Mouse (Mus musculus): ENCODE results near the gene Jup. TPM values are rescaled to one million over a fixed set of nuclear protein-coding genes. Genes with fewer than 3 reads are reported as not detected.

Gene Jup
- polyA plus RNA-seq, 1 experiment from 2014 or later = 81.0 TPM

- Histone ChIP-seq H3K9me3 (no peaks in the 10 kb centered on the region), H3K27ac (no peak overlapping the region), H3K27me3 (replicated peaks) (no peaks in the 10 kb centered on the region), H3K9ac (no peak overlapping the region), H3K4me3 (no peak overlapping the region), H3K4me1 (peaks cover 6% of the 10 kb centered on the region; the same call in 1 of the 2 replicates), H3K4me2 (replicated peaks) (no peak overlapping the region), H3K36me3 (peaks cover 52% of the 10 kb centered on the region)
- 84% methylated on average over 6 of the region's 6 CpGs for WGBS
- no peak for ATAC-seq (ENCODE audit: low FRiP score, low read depth)
These were observed 14.9 kb downstream of the Jup start for GRCm38 (mm10) chr11:100382682-100383081.

- 90% methylated on average over 4 of the region's 4 CpGs for WGBS
- H3K36me3 ChIP-seq = peaks cover 68% of the 10 kb centered on the region
These were observed 18.3 kb downstream of the Jup start for GRCm38 (mm10) chr11:100379311-100379710.

GRCm38 (mm10) chr11:100378446-100378845, 19.1 kb downstream of the Jup start:
- no peak overlapping the region for H3K9ac ChIP-seq
- H3K36me3 ChIP-seq = peaks cover 75% of the 10 kb centered on the region
- no peak overlapping the region for H3K27ac ChIP-seq
- no peak overlapping the region for H3K4me3 ChIP-seq
- no peaks in the 10 kb centered on the region for H3K9me3 ChIP-seq
- no peak overlapping the region for H3K4me2 ChIP-seq (replicated peaks)
- WGBS = 93% methylated on average over 5 of the region's 5 CpGs
- no peaks in the 10 kb centered on the region for H3K4me1 ChIP-seq
- ATAC-seq (ENCODE audit: low FRiP score, low read depth) = no peak
- H3K27me3 ChIP-seq (replicated peaks) = no peaks in the 10 kb centered on the region

More at GRCm38 (mm10) chr11:100379311-100379710, 18.3 kb downstream of the Jup start:
- Histone ChIP-seq H3K27ac (no peak overlapping the region), H3K4me2 (replicated peaks) (no peak overlapping the region), H3K27me3 (replicated peaks) (no peaks in the 10 kb centered on the region), H3K9ac (no peak overlapping the region), H3K4me1 (no peaks in the 10 kb centered on the region), H3K9me3 (no peaks in the 10 kb centered on the region), H3K4me3 (no peak overlapping the region)
- no peak for ATAC-seq (ENCODE audit: low FRiP score, low read depth)

- H3K4me1 ChIP-seq = no peaks in the 10 kb centered on the region
- H3K4me2 ChIP-seq (replicated peaks) = no peak overlapping the region
- H3K27ac ChIP-seq = no peak overlapping the region
- H3K9me3 ChIP-seq = no peaks in the 10 kb centered on the region
- 92% methylated on average over 14 of the region's 14 CpGs for WGBS
- no peaks in the 10 kb centered on the region for H3K27me3 ChIP-seq (replicated peaks)
- H3K36me3 ChIP-seq = peaks cover 76% of the 10 kb centered on the region
- no peak overlapping the region for H3K9ac ChIP-seq
- H3K4me3 ChIP-seq = no peak overlapping the region
- no peak for ATAC-seq (ENCODE audit: low FRiP score, low read depth)
These were observed 19.6 kb downstream of the Jup start for GRCm38 (mm10) chr11:100377989-100378388.

- Histone ChIP-seq H3K4me2 (replicated peaks) (no peak overlapping the region), H3K27me3 (replicated peaks) (no peaks in the 10 kb centered on the region), H3K4me3 (no peak overlapping the region), H3K4me1 (no peaks in the 10 kb centered on the region), H3K27ac (no peak overlapping the region), H3K36me3 (peaks cover 77% of the 10 kb centered on the region), H3K9ac (no peak overlapping the region), H3K9me3 (no peaks in the 10 kb centered on the region)
- WGBS = 93% methylated on average over 21 of the region's 21 CpGs
- ATAC-seq (ENCODE audit: low FRiP score, low read depth) = no peak
These were observed 20.7 kb downstream of the Jup start for GRCm38 (mm10) chr11:100376746-100377389.

GRCm38 (mm10) chr11:100376005-100376404, 21.6 kb downstream of the Jup start:
- H3K27me3 ChIP-seq (replicated peaks) = no peaks in the 10 kb centered on the region
- H3K4me1 ChIP-seq = no peaks in the 10 kb centered on the region
- no peak overlapping the region for H3K4me2 ChIP-seq (replicated peaks)
- ATAC-seq (ENCODE audit: low FRiP score, low read depth) = no peak
- peaks cover 72% of the 10 kb centered on the region for H3K36me3 ChIP-seq
- H3K4me3 ChIP-seq = no peak overlapping the region
- H3K27ac ChIP-seq = no peak overlapping the region
- H3K9me3 ChIP-seq = no peaks in the 10 kb centered on the region
- H3K9ac ChIP-seq = no peak overlapping the region
- WGBS = 74% methylated on average over 4 of the region's 4 CpGs

- Histone ChIP-seq H3K27me3 (replicated peaks) (no peaks in the 10 kb centered on the region), H3K27ac (no peak overlapping the region), H3K4me2 (replicated peaks) (no peak overlapping the region), H3K4me3 (no peak overlapping the region), H3K9me3 (no peaks in the 10 kb centered on the region), H3K4me1 (no peaks in the 10 kb centered on the region), H3K9ac (no peak overlapping the region), H3K36me3 (peaks cover 68% of the 10 kb centered on the region)
- 89% methylated on average over 9 of the region's 9 CpGs for WGBS
- ATAC-seq (ENCODE audit: low FRiP score, low read depth) = no peak
These were observed 22.4 kb downstream of the Jup start for GRCm38 (mm10) chr11:100375127-100375526.

- ATAC-seq (ENCODE audit: low FRiP score, low read depth) = no peak
- H3K4me2 ChIP-seq (replicated peaks) = no peak overlapping the region
- H3K27ac ChIP-seq = no peak overlapping the region
- 68% methylated on average over 7 of the region's 8 CpGs for WGBS
- no peaks in the 10 kb centered on the region for H3K4me1 ChIP-seq
- no peak overlapping the region for H3K4me3 ChIP-seq
- H3K9ac ChIP-seq = no peak overlapping the region
- peaks cover 49% of the 10 kb centered on the region for H3K36me3 ChIP-seq
- no peaks in the 10 kb centered on the region for H3K27me3 ChIP-seq (replicated peaks)
- H3K9me3 ChIP-seq = no peaks in the 10 kb centered on the region
These were observed 25.5 kb downstream of the Jup start for GRCm38 (mm10) chr11:100371981-100372558.

- Histone ChIP-seq H3K9me3 (no peaks in the 10 kb centered on the region), H3K27me3 (replicated peaks) (no peaks in the 10 kb centered on the region), H3K4me2 (replicated peaks) (no peak overlapping the region), H3K4me3 (no peak overlapping the region), H3K27ac (no peak overlapping the region), H3K9ac (no peak overlapping the region), H3K36me3 (peaks cover 32% of the 10 kb centered on the region), H3K4me1 (no peaks in the 10 kb centered on the region)
- 84% methylated on average over 8 of the region's 8 CpGs for WGBS
- no peak for ATAC-seq (ENCODE audit: low FRiP score, low read depth)
These were observed 27.7 kb downstream of the Jup start for GRCm38 (mm10) chr11:100369822-100370221.

GRCm38 (mm10) chr11:100369145-100369544, 28.4 kb downstream of the Jup start:
- H3K4me3 ChIP-seq = no peak overlapping the region
- no peak for ATAC-seq (ENCODE audit: low FRiP score, low read depth)
- peaks cover 29% of the 10 kb centered on the region for H3K36me3 ChIP-seq
- H3K27me3 ChIP-seq (replicated peaks) = no peaks in the 10 kb centered on the region
- H3K4me2 ChIP-seq (replicated peaks) = no peak overlapping the region
- 71% methylated on average over 7 of the region's 7 CpGs for WGBS
- no peak overlapping the region for H3K27ac ChIP-seq
- H3K9ac ChIP-seq = no peak overlapping the region
- H3K4me1 ChIP-seq = no peaks in the 10 kb centered on the region
- H3K9me3 ChIP-seq = no peaks in the 10 kb centered on the region

GRCm38 (mm10) chr11:100362979-100363562, 34.5 kb downstream of the Jup start:
- 23% methylated on average over 12 of the region's 12 CpGs for WGBS

GRCm38 (mm10) chr11:100362209-100362978, 35.2 kb downstream of the Jup start:
- WGBS = 15% methylated on average over 8 of the region's 8 CpGs
- no peaks in the 10 kb centered on the region for H3K9me3 ChIP-seq
- H3K27me3 ChIP-seq (replicated peaks) = 0 out of 2 replicates have a peak, but pooled peaks cover 5% of the 10 kb centered on the region
- no peaks in the 10 kb centered on the region for H3K36me3 ChIP-seq
- H3K27ac ChIP-seq = no peak overlapping the region
- no peak overlapping the region for H3K9ac ChIP-seq
- no peak overlapping the region for H3K4me2 ChIP-seq (replicated peaks)
- no peaks in the 10 kb centered on the region for H3K4me1 ChIP-seq
- H3K4me3 ChIP-seq = no peak overlapping the region
- peak; percentile 70 for ATAC-seq (ENCODE audit: low FRiP score, low read depth)

More at GRCm38 (mm10) chr11:100362979-100363562, 34.5 kb downstream of the Jup start:
- Histone ChIP-seq H3K9ac (no peak overlapping the region), H3K27ac (no peak overlapping the region), H3K36me3 (no peaks in the 10 kb centered on the region), H3K4me3 (no peak overlapping the region), H3K4me1 (no peaks in the 10 kb centered on the region), H3K9me3 (no peaks in the 10 kb centered on the region), H3K27me3 (replicated peaks) (0 out of 2 replicates have a peak, but pooled peaks cover 3% of the 10 kb centered on the region), H3K4me2 (replicated peaks) (no peak overlapping the region)
- ATAC-seq (ENCODE audit: low FRiP score, low read depth) = peak; percentile 61; the same call in 1 of the 2 replicates
